Mouse (Mus musculus) 416B (cell line): ENCODE results near the gene Fam49a.
"Not testable (repeated sequence)": the region's sequence is repeated elsewhere in the genome, so short reads cannot be mapped to it uniquely, and the experiment has no call there.

Experiments used
- DNase-seq: peaks from one replicate; pipeline ENCODE4 v3.0.0; 2011; ENCODE audit warnings: low read depth

Fam49a gene

GRCm38 (mm10) chr12:12314326-12314725 is 52.4 kb downstream of the Fam49a start:
- no peak for DNase-seq

- no peak for DNase-seq
Measured at GRCm38 (mm10) chr12:12315011-12315410, 53.1 kb downstream of the Fam49a start.

GRCm38 (mm10) chr12:12316956-12317355 is 55.0 kb downstream of the Fam49a start:
- no peak for DNase-seq

GRCm38 (mm10) chr12:12317606-12318005 is 55.7 kb downstream of the Fam49a start:
- no peak for DNase-seq

GRCm38 (mm10) chr12:12318140-12318734 is 56.3 kb downstream of the Fam49a start:
- DNase-seq = peak; percentile 57

GRCm38 (mm10) chr12:12320693-12321092 is 58.8 kb downstream of the Fam49a start:
- DNase-seq = peak; percentile 35

- no peak for DNase-seq
Measured at GRCm38 (mm10) chr12:12321111-12321510, 59.2 kb downstream of the Fam49a start.

GRCm38 (mm10) chr12:12323084-12323483 is 61.1 kb downstream of the Fam49a start:
- no peak for DNase-seq

- peak; percentile 65 for DNase-seq
Measured at GRCm38 (mm10) chr12:12323616-12324223, 61.8 kb downstream of the Fam49a start.

- DNase-seq = not testable (repeated sequence)
Measured at GRCm38 (mm10) chr12:12324266-12324665, 62.3 kb downstream of the Fam49a start.

- no peak for DNase-seq
Measured at GRCm38 (mm10) chr12:12333526-12334310, 71.8 kb downstream of the Fam49a start.

- no peak for DNase-seq
Measured at GRCm38 (mm10) chr12:12334486-12334885, 72.5 kb downstream of the Fam49a start.

- no peak for DNase-seq
Measured at GRCm38 (mm10) chr12:12335566-12335965, 73.6 kb downstream of the Fam49a start.

- DNase-seq = no peak
Measured at GRCm38 (mm10) chr12:12337378-12337777, 75.4 kb downstream of the Fam49a start.

- no peak for DNase-seq
Measured at GRCm38 (mm10) chr12:12343320-12343719, 81.4 kb downstream of the Fam49a start.

GRCm38 (mm10) chr12:12348625-12349024 is 86.7 kb downstream of the Fam49a start:
- DNase-seq = no peak

GRCm38 (mm10) chr12:12349645-12350288 is 87.8 kb downstream of the Fam49a start:
- DNase-seq = peak; percentile 28

GRCm38 (mm10) chr12:12351816-12352552 is 90.0 kb downstream of the Fam49a start:
- no peak for DNase-seq

- DNase-seq = no peak
Measured at GRCm38 (mm10) chr12:12354115-12354653, 92.2 kb downstream of the Fam49a start.

- no peak for DNase-seq
Measured at GRCm38 (mm10) chr12:12356048-12356447, 94.1 kb downstream of the Fam49a start.

- DNase-seq = no peak
Measured at GRCm38 (mm10) chr12:12356463-12356862, 94.5 kb downstream of the Fam49a start.

- DNase-seq = no peak
Measured at GRCm38 (mm10) chr12:12356946-12357345, 95.0 kb downstream of the Fam49a start.
